Mouse (Mus musculus) heart, embryonic 10.5 days (tissue): ENCODE measurements around the gene Dync1h1. TPM values are rescaled to one million over a fixed set of nuclear protein-coding genes. Genes with fewer than 3 reads are reported as not detected.
"Not testable (repeated sequence)": the region's sequence is repeated elsewhere in the genome, so short reads cannot be mapped to it uniquely, and the experiment has no call there.

Experiments
- DNase-seq: peaks from one replicate; pipeline ENCODE4 v3.0.0-alpha.2; 2017; ENCODE audit warnings: low spot score
- H3K27ac ChIP-seq: fragments of 300-500 bp; sonication (generic); 2 replicates; pipeline ENCODE4 v1.5.1; 2016; ENCODE audit warnings: mild to moderate bottlenecking
- H3K27me3 ChIP-seq: fragments of 300-500 bp; sonication (generic); 2 replicates; pipeline ENCODE4 v1.6.1; 2016; ENCODE audit warnings: mild to moderate bottlenecking; ENCODE audit not compliant: poor library complexity, insufficient read depth, severe bottlenecking
- H3K36me3 ChIP-seq: fragments of 300-500 bp; sonication (generic); 2 replicates; pipeline ENCODE4 v1.6.1; 2016; ENCODE audit warnings: mild to moderate bottlenecking, moderate library complexity
- H3K4me1 ChIP-seq: fragments of 300-500 bp; sonication (generic); 2 replicates; pipeline ENCODE4 v1.6.1; 2016; ENCODE audit warnings: mild to moderate bottlenecking
- H3K4me3 ChIP-seq: fragments of 300-500 bp; sonication (generic); 2 replicates; pipeline ENCODE4 v1.5.1; 2016; ENCODE audit warnings: mild to moderate bottlenecking, moderate library complexity
- H3K9me3 ChIP-seq: fragments of 300-500 bp; sonication (generic); 2 replicates; pipeline ENCODE4 v1.6.1; 2016; ENCODE audit warnings: mild to moderate bottlenecking, moderate library complexity
- WGBS: fragments of 180-500 bp; shearing (Covaris S2); methylation state at CpG from one replicate; pipeline ENCODE4 v1.1.7; 2016; 5-methylcytosine and 5-hydroxymethylcytosine counted together
- polyA plus RNA-seq: library from polyadenylated mRNA; unstranded; fragments of >200 nt; fragmentation: Nextera tagmentation; extraction: Ambion mirVana; gene quantifications from 2 replicates; pipeline ENCODE4 v1.2.1, GENCODE M21; 2016

The Dync1h1 gene
- polyA plus RNA-seq, 1 experiment from 2014 or later: 51.6 TPM

DNA sequence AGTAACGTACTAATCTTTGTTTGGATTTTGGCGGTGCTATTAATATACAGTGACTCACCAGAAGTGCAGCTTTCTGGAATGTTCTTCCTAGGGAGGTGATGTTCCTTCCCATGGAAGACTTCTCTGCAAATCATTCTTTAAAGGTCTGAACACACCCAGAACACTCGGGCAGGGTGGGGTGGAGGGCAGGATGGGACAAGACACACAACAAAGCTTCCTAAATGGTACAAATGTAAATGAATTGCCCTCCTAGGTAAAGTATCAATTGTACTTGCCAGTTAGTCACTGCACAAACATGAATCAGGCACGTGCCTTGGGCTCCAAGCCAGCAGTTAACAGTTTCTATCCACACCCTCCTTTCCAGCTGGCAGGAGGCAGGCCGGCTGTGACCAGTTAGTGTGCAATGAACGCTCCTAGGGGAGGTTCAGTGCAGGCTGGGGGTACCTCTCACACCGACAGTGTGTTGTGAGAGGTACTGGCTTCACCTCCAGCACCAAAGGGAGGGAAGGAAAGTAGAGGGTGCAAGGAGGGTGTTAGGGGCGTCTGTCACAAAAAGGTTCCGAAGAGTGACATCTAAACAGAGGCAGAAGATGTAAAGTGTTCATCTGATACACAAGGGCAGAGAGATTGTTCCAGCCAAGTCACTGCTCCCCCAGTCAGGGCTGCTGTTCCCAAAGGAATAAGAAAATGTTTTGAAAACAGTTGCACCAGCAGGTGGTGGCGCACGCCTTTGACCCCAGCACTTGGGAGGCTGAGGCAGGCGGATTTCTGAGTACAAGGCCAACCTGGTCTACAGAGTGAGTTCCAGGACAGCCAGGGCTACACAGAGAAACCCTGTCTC, 86.9 kb downstream of the Dync1h1 start:
- 61% methylated on average over 12 of the region's 12 CpGs for WGBS

DNA sequence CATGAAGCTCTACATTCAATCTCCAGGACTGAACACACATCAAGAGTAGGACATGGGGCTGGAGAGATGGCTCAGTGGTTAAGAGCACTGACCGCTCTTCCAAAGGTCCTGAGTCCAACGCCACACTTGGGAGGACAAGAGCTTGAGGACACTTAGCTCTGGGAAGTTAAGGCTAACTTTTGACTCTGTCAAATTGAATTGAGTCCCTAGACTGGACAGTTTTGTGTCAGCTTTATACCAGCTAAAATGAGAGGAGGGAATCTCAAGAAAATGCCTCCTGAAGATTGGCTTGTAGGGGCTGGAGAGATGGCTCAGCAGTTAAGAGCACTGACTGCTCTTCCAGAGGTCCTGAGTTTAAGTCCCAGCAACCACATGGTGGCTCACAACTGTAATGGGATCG, 87.7 kb downstream of the Dync1h1 start:
- DNase-seq, H3K9me3 ChIP-seq, H3K27me3 ChIP-seq, H3K27ac ChIP-seq, H3K4me1 ChIP-seq, H3K4me3 ChIP-seq: not testable (repeated sequence)
- WGBS: 94% methylated on average over 3 of the region's 3 CpGs
- peaks cover 59% of the 10 kb centered on the region for H3K36me3 ChIP-seq

More for the DNA sequence above, 86.9 kb downstream of the Dync1h1 start:
- Histone ChIP-seq H3K4me1 (peaks cover 7% of the 10 kb centered on the region), H3K27me3 (no peaks in the 10 kb centered on the region), H3K27ac (peak overlapping the region; percentile 56), H3K4me3 (no peak overlapping the region), H3K36me3 (peaks cover 53% of the 10 kb centered on the region), H3K9me3 (no peaks in the 10 kb centered on the region)
- peak; percentile 86 for DNase-seq

DNA sequence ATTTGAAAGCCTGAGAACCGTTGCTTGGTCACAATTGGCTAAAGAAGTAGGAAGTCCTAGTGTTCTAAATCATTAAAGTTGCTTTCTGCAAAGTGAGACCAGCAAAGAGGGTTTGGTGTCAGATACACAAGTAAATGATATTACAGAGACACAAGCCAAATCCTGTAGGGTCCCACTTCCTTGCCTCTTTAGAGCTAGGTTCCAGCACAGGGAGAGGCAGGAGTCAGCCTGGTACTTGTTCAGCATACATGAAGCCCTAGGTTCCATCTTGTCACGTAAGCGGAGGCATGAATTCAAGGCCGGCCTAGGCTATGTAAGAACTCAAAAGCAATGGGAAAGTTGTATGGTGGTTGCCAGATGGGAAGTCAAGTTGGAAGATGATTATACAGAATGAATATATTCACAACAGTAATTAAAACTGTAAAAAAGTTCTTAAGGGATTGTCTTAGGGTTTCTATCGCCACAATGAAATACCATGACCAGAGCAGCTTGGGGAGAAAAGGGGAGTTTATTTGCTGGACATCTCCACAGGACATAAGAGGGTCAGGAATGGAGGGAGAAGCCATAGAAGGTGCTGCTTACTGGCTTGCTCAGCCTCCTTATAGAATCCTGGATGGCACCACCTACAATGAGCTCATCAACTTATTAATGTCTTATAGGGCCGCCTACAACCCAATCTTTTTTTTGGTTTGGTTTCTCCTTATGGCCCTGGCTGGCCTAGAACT, 88.8 kb downstream of the Dync1h1 start:
- WGBS: 86% methylated on average over 6 of the region's 6 CpGs
- Histone ChIP-seq H3K27me3 (no peaks in the 10 kb centered on the region), H3K27ac (no peak overlapping the region), H3K36me3 (peaks cover 67% of the 10 kb centered on the region), H3K9me3 (no peaks in the 10 kb centered on the region), H3K4me3 (no peak overlapping the region), H3K4me1 (peaks cover 14% of the 10 kb centered on the region)
- no peak for DNase-seq

DNA sequence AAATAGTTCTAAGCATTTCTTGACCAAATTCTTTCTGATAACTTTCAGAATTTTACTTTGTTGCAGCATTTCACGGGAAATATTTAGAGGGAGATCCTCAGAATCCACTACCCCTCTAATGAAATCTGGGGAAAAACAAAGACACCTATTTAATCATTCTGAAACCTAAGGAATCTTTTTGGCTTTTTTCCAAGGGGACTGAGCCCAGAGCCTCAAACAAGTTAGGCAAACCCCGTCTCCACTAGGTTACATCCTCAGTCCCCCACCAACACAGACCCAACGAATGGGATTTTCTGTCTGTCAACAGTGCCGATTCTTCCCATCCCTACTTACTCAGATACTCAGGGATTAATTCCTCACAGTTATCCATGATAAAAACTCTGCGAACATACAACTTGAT, 92.1 kb downstream of the Dync1h1 start:
- H3K36me3 ChIP-seq: peaks cover 52% of the 10 kb centered on the region
- not testable (repeated sequence) for DNase-seq

DNA sequence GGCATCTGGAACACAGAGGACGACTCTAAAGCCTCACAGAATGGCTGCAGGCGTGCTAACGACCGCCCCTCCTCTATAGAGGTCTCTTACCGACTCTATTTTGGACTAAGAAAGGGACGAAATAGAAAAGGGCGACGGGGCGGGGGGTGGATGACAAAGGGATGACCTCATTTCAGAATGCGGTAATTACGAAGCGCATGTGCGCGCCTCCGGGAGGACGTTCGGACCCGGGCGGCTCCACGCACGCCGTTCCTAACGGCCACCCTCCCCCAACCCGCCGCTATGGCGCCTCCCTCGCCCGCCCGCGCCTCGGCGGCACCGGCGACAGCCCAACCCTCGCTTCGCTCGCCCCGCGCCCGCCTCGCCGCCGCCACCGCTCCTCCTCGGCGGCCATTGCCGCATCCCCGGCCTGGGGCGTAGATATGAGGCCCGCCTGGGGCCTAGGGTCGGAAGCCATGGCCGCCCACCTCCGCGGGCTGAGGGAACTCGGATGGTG, 94.5 kb downstream of the Dync1h1 start:
- peak overlapping the region; percentile 100 for H3K4me3 ChIP-seq
- H3K36me3 ChIP-seq: peaks cover 29% of the 10 kb centered on the region
- no peaks in the 10 kb centered on the region for H3K9me3 ChIP-seq
- WGBS: under 1% methylated on average over 55 of the region's 55 CpGs
- H3K27ac ChIP-seq: peak overlapping the region; percentile 100
- H3K4me1 ChIP-seq: peaks cover 39% of the 10 kb centered on the region
- peak; percentile 86 for DNase-seq
- H3K27me3 ChIP-seq: no peaks in the 10 kb centered on the region

More for the DNA sequence above, 92.1 kb downstream of the Dync1h1 start:
- not testable (repeated sequence) for H3K27ac ChIP-seq, H3K9me3 ChIP-seq, H3K27me3 ChIP-seq, H3K4me3 ChIP-seq
- 82% methylated on average over 5 of the region's 5 CpGs for WGBS
- peaks cover 22% of the 10 kb centered on the region for H3K4me1 ChIP-seq

DNA sequence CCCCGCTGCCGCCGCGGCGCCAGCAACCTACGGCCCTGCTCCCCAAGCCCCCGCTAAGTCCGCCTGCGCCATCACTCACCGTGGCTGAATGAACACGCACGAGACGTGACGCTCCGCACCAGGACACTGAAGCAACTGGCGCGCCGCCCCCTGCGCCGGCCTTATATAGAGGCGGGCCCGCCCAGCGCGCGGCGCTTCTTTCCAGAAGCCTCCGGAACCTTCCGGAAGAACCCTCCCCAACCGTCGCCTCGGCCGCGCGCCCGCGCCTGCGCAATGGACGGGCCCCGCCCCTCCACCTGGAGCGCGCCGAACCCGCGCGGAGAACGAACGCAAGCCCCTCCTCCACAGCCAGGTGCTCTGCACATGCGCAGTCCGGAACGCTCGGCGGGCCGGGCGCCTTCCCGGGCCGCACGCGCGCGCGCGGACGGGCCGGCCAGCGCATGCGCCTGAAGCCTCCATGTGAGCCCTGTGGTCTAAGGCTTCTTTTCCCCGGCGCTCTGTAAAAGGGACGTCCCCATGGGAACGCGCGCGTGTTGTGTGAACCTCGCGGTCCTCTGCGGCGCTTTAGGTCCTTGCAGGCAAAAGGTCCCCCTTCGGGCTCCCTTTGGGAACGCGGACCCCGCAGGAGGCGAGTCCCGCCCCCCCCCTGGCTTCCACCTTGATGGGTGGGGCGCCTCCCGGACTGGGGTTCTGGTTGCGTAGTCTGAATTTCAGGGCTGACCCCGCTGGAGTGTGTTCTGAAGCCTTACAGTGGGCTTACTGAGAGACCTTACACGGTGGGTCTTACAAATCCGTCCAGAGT, 95.1 kb downstream of the Dync1h1 start:
- H3K9me3 ChIP-seq: no peaks in the 10 kb centered on the region
- peak; percentile 98 for DNase-seq
- peak overlapping the region; percentile 100 for H3K4me3 ChIP-seq
- peaks cover 27% of the 10 kb centered on the region for H3K36me3 ChIP-seq
- peak overlapping the region; percentile 100 for H3K27ac ChIP-seq
- WGBS: under 1% methylated on average over 89 of the region's 89 CpGs
- H3K4me1 ChIP-seq: peaks cover 45% of the 10 kb centered on the region
- no peaks in the 10 kb centered on the region for H3K27me3 ChIP-seq

DNA sequence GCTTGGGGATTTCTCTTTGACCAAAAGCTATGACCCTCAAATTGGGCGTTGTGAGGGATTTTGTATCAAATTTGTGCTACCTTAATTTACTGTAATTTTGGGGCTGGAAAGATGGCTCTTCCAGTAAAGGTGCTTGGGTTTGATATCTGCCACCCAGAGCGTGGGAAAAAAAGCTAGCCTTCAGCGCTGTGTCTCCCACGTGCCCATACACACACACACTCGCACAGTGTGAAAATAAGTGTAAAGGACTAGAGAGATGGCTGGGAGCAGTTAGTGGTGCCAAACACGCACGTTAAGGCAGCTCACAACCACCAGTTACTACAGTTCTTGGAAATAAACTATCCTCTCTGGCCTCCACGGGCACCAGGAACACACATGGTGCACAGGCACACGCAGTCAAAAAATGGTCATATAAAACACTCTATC, 95.7 kb downstream of the Dync1h1 start:
- DNase-seq: no peak
- H3K4me1 ChIP-seq: peaks cover 51% of the 10 kb centered on the region
- WGBS: 53% methylated on average over 9 of the region's 9 CpGs

DNA sequence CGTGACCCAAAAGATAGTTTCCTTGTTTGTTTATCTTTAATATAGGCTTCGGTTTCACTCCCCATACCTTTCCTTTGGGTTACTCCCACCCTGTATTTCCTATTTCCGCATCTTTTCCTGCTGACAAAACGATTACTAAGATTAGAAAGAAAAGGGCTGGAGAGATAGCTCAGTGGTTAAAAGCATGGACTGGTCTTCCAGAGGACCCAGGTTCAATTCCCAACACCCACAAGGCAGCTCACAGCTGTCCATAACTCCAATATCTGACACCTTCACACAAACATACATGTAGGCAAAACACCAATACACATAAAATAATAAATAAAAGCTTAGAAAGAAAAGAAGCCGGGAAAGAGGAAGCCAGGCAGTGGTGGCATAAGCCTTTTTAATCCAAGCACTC, 96.2 kb downstream of the Dync1h1 start:
- peaks cover 53% of the 10 kb centered on the region for H3K4me1 ChIP-seq

More for the DNA sequence above, 95.7 kb downstream of the Dync1h1 start:
- H3K27me3 ChIP-seq: no peaks in the 10 kb centered on the region
- peaks cover 21% of the 10 kb centered on the region for H3K36me3 ChIP-seq
- H3K4me3 ChIP-seq: peak overlapping the region; percentile 100
- peak overlapping the region; percentile 100 for H3K27ac ChIP-seq
- H3K9me3 ChIP-seq: no peaks in the 10 kb centered on the region

DNA sequence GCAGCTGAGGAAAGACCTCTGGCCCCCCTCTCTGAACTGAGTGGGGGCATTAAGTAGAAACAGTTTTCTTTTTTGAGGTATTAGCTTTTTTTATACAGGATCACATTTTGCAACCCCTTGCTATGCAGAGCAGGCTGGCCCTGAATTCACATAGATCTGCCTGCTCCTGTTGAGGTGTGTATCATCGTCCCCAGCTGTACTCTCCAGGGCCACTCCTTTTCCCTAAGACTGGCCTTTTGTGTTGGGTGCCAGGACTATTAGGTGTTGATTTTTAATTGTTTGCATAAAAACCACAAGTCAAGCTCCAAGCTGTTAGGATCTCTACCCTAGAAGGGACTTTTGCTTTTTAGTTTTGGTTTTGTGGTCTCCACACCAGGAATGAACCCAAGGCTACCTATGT, 96.8 kb downstream of the Dync1h1 start:
- Histone ChIP-seq H3K27ac (peak overlapping the region; percentile 82; the same call in 1 of the 2 replicates), H3K4me1 (peaks cover 56% of the 10 kb centered on the region)

More for the DNA sequence above, 96.2 kb downstream of the Dync1h1 start:
- H3K27me3 ChIP-seq: no peaks in the 10 kb centered on the region
- H3K27ac ChIP-seq: peak overlapping the region; percentile 100
- no peaks in the 10 kb centered on the region for H3K9me3 ChIP-seq
- 60% methylated on average over 5 of the region's 5 CpGs for WGBS
- peaks cover 19% of the 10 kb centered on the region for H3K36me3 ChIP-seq
- H3K4me3 ChIP-seq: no peak overlapping the region
- no peak for DNase-seq

DNA sequence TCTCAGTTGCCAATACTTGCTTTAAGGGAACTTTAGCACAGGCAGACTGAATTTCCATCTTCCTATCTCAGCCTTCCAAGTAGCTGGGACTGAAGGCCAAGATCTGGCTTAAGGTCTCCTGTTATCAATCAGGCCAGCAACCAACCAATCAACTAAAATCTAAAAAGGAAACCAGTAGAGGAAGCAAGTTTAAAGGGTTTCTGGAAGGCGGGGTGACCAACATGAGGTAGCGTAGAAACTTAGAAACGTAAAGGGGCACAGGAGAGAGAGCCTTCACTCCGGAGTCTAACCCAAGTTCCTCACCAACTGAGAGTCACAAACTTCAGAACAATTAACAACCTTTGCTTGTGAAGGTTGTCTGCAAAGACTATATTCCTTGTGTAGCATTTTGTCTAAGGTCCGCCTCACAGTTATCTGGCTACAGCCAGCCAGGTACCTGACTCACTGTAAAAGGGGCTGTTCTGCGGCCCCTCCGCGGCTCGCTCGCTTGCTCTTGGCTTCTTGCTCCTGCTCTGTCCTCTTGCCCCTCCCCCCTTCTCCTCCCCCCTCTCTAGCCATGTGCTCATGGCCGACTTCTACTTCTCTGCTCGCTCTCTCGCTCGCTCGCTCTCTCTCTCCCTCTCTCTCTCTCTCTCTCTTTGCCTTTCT, 97.4 kb downstream of the Dync1h1 start:
- H3K27ac ChIP-seq: peak overlapping the region; percentile 82
- H3K9me3 ChIP-seq: no peaks in the 10 kb centered on the region
- 27% methylated on average over 15 of the region's 15 CpGs for WGBS
- H3K27me3 ChIP-seq: no peaks in the 10 kb centered on the region
- H3K36me3 ChIP-seq: peaks cover 10% of the 10 kb centered on the region
- H3K4me1 ChIP-seq: peaks cover 57% of the 10 kb centered on the region
- DNase-seq: peak; percentile 86
- peak overlapping the region; percentile 25; the same call in 1 of the 2 replicates for H3K4me3 ChIP-seq

More for the DNA sequence above, 96.8 kb downstream of the Dync1h1 start:
- DNase-seq: no peak
- Histone ChIP-seq H3K36me3 (peaks cover 14% of the 10 kb centered on the region), H3K4me3 (no peak overlapping the region), H3K27me3 (no peaks in the 10 kb centered on the region), H3K9me3 (no peaks in the 10 kb centered on the region)
- 86% methylated on average over 1 of the region's 1 CpGs for WGBS

DNA sequence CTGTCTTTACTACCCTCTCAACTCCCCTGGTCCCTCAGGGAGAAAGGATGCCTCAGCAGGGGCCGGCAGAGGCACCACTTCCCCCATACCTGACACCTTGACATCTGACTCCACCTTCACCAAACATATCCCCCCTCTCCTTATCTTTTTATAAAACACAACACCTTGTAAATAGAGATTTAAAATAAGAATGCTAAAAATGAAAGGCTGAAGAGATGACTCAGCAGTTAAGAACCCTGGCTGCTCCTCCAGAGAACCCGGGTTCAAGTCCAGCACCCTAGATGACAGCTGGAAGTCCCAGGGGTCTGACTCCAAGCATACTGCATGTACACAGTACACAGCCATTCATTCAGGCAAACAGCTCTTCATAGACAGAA, 97.9 kb downstream of the Dync1h1 start:
- Histone ChIP-seq H3K36me3 (peaks cover 7% of the 10 kb centered on the region), H3K4me3 (peak overlapping the region; percentile 25; the same call in 1 of the 2 replicates), H3K4me1 (peaks cover 57% of the 10 kb centered on the region), H3K27ac (peak overlapping the region; percentile 82), H3K9me3 (no peaks in the 10 kb centered on the region), H3K27me3 (no peaks in the 10 kb centered on the region)
- DNase-seq: no peak
- 52% methylated on average over 2 of the region's 2 CpGs for WGBS

DNA sequence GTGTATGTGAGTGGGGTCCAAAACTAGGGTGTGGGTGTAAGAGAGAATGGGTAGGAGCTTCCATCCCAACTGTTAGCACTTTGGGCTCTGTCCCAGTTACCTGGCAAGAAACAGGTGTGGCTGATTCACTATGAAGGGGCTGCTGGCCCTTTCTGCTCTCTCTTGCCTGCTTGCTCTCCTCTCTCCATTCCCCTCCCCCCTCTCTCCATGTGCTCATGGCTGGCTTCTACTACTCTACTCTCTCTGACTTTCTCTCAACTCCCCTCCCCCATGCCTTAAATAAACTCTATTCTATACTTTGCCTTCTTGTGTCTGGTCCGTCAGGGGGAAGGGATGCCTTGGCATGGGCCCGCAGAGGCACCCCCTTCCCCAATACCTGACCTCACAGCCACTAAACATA, 99.5 kb downstream of the Dync1h1 start:
- 0 out of 2 replicates have a peak, but pooled peaks cover 6% of the 10 kb centered on the region for H3K27me3 ChIP-seq
- DNase-seq: no peak
- no peak overlapping the region for H3K4me3 ChIP-seq
- H3K9me3 ChIP-seq: no peaks in the 10 kb centered on the region
- 56% methylated on average over 2 of the region's 2 CpGs for WGBS
- peak overlapping the region; percentile 83 for H3K27ac ChIP-seq
- H3K4me1 ChIP-seq: peaks cover 50% of the 10 kb centered on the region
- H3K36me3 ChIP-seq: no peaks in the 10 kb centered on the region
